Mouse (Mus musculus) bone marrow macrophage, adult 2 months (primary cell): ENCODE results near the gene Slc22a21.

Experiments
- CTCF ChIP-seq: IDR thresholded peaks from 2 replicates; pipeline ENCODE4 v1.5.1; 2012; ENCODE audit warnings: low read depth, mild to moderate bottlenecking, low read length, moderate library complexity
- POLR2A ChIP-seq: IDR thresholded peaks from 2 replicates; pipeline ENCODE4 v1.6.1; 2012; ENCODE audit warnings: mild to moderate bottlenecking, low read depth, low read length, borderline replicate concordance

DNA sequence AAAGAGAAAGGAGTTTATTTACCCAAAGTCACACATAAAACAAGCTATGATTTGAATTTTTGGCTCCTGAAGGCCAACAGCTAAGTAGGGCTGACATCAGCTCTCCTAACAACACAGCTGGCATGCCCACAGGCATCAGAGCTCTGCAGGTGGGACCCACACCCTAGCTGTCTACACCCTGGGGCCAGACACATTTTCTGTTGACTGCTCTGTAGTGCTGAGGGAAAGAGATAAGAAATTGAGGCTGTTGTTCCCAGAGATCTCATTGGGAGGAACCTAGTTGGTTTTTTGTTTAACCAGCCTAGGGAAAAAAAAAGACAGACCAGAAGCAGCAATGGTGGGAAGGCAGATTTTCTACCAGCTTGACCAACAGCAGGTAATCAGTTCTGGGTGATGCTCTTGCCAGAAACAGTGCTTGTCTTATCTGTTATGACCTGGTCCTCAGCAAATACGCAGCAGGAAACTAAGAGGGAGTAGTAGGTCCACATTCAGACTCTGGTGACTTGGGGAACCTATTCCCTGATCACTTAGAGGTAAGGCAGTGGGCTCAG is 46.4 kb upstream of the Slc22a21 start:
- TF ChIP-seq POLR2A = no peak
- no peak for TF ChIP-seq CTCF
